Mouse (Mus musculus): ENCODE data around the gene Prkcg. TPM values are rescaled to one million over a fixed set of nuclear protein-coding genes. Genes with fewer than 3 reads are reported as not detected.
A peak's percentile ranks its signal among the peaks of the same experiment; 100 is the strongest.
"Not testable (repeated sequence)": the region's sequence is repeated elsewhere in the genome, so short reads cannot be mapped to it uniquely, and the experiment has no call there.

Gene Prkcg
- total RNA-seq, 2 experiments from 2014 or later: 448 to 472 TPM

DNA sequence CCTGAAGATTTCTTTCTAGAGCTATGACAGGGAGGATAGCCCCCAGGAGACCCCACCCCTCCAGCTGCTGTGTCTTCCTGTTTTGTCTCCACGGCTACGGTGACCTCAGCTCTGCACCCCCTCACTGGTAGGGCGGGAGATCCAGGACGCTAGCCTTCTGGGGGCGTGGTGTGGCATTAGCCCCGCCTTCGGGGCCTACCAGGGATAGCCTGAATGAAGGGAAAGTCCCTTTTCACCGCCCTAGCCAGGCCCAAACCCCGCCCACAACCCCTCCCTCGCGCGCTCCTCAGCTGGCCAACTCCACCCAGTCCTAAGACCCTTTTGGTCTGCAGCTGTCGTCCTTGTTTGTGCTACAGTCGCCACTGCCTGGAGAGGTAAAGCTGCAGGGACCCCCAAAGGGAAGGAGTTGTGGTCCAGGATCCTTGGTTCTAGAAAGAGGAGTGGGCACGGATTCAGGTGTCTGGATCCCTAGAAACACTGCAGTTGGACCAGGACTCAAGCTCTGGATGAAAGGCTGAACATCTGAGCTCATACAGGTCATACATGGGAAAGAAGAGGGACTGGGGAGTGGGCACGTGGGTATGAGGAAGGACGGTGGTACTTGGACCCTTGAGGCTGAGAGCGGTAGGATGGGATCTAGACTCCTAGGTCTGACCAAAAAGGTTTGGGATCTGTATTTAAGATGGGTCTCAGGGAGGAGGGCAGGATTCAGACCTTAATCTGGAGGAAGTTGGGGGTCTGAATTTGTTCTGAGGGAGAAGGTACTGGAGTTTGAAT lies 1.5 kb downstream of the Prkcg start:
- DNase-seq (ENCODE audit: low spot score in 2 of 2): peak; percentile 84 to 88

- DNase-seq (ENCODE audit: low spot score in 2 of 2): no peak
Observed at GRCm38 (mm10) chr7:3291197-3291596, 2.2 kb downstream of the Prkcg start.

DNA sequence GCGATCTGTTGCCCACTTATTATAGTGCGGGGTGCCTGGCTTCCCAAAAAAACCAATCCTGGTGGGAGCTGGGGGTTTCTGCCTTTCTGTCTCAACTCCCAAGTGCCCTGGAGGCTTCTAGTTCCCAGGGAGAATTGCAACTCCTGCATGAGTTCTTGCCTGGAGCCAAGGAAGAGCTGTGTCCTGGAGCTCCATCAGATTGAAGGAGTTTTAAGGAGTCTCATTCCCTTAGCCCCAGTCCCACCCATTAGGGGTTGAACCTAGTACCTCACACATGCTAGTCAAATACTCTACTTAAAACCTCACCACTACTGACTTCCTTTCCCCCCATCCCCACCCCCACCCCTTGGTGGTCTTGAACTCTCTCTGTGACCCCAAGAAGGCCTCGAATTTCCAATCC lies 2.8 kb downstream of the Prkcg start:
- no peak for DNase-seq (ENCODE audit: low spot score in 2 of 2)

- DNase-seq (ENCODE audit: low spot score in 2 of 2): not testable (repeated sequence)
Observed at GRCm38 (mm10) chr7:3292271-3292670, 3.3 kb downstream of the Prkcg start.

- peak; percentile 37 to 56 for DNase-seq (ENCODE audit: low spot score in 2 of 2)
Observed at GRCm38 (mm10) chr7:3292791-3293190, 3.8 kb downstream of the Prkcg start.

GRCm38 (mm10) chr7:3294794-3295193 lies 5.8 kb downstream of the Prkcg start:
- no peak for DNase-seq (ENCODE audit: low spot score in 2 of 2)

GRCm38 (mm10) chr7:3295321-3296110 lies 6.5 kb downstream of the Prkcg start:
- no peak for DNase-seq (ENCODE audit: low spot score in 2 of 2)

DNA sequence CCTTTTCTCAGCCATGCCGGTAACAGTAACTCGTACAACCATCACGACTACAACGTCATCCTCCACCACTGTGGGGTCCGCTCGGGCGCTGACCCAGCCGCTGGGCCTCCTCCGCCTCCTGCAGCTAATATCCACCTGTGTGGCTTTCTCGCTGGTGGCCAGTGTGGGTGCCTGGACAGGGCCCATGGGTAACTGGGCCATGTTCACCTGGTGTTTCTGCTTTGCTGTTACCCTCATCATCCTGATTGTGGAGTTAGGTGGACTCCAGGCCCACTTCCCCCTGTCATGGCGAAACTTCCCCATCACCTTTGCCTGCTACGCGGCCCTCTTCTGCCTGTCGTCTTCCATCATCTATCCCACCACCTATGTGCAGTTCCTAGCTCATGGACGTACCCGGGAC lies 7.7 kb downstream of the Prkcg start:
- DNase-seq (ENCODE audit: low spot score in 2 of 2): no peak

DNA sequence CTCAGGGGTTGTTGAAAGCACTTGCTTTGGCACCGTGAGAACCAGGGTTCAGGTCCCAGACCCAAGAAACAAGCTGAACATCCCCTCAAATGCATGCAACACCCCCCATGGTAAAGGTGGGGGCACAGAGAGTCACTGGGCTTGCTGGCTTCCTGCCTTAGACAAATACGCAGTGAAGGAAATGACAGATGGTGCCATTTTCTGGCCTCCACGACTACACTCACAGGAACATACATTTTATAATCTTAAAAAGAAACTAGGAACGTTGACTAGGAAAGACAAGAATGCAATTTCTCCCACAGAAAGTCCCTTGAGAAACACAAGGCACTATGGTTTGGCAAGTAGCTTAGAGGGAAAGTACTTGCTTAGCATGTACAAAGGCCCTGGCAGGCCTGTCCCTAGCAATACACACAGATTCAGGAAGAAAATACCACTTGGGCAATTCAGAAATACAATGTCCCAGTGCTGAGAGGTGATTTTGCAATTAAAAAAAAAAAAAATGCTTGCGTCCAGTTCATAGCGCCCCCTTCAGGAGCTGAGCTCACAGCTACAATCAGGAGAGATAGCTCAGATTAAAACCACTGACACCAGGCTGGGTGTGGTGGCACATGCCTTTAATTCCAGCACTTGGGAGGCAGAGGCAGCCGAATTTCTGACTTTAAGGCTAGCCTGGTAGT lies 11.1 kb downstream of the Prkcg start:
- no peak for DNase-seq (ENCODE audit: low spot score in 2 of 2)

DNA sequence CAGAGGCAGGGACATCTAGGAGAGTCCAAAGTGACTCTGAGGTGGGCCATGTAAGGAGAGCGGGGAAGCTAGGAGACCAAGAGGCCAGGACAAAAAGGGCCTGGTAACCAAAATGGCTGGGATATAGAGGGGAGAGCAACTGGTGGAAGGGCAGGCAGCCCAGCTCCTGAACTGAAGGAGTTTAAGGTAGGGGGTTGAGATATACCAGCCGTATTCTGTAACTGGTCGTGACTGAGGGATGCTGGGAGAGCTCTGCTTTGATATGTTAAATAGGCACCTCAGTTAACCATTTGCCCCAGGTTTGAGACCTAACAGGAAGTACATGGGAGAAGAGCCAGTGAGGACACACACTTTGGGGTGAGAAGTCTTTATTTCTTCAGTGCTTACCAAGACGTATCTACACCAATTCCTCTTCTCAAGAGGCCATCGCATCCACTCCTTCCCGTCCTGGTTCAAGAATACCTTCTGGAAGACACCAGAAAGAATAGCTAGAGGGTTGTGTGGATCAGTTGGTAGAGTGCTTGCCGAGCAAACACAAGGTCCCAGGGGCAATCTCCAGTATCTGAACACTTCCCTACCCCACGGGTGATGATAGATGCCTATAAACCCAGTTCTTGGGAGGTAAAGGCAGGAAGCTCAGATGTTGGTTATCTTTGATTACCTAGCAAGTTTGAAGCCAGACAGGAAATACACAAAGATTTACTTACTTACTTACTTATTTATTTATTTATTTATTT lies 12.1 kb downstream of the Prkcg start:
- no peak for DNase-seq (ENCODE audit: low spot score in 2 of 2)

- DNase-seq (ENCODE audit: low spot score in 2 of 2): peak; percentile 26 to 49
Observed at GRCm38 (mm10) chr7:3301628-3302555, 12.9 kb downstream of the Prkcg start.

GRCm38 (mm10) chr7:3302556-3303275 lies 13.7 kb downstream of the Prkcg start:
- peak in 1 of 2 experiments; percentile 43 for DNase-seq (ENCODE audit: low spot score in 2 of 2)

DNA sequence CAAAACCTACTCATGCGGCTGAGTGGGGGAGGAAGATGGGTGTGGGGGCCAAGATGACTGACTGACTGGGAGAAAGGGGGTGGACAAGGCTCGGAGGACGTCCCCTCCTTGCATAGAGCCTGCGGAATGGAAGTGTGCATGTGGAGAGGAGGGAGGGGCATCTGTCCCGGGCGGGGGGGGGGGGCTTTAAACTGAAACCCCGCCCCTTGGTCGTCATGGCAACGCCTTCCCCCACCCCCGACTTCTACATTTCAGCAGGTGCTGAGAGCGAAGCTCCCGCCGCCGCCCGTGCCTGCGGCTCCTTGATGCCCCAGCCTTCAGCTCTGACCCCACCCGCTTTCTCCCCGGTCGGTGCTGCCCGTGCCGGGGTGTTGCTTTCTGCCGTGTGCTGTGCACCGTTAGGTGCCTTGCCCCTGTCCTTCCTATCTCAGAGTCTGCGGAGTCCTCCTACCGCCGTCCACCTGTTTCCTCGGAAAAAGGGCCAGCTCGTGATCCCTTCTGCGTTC lies 14.3 kb downstream of the Prkcg start:
- peak; percentile 61 to 76 for DNase-seq (ENCODE audit: low spot score in 2 of 2)

DNA sequence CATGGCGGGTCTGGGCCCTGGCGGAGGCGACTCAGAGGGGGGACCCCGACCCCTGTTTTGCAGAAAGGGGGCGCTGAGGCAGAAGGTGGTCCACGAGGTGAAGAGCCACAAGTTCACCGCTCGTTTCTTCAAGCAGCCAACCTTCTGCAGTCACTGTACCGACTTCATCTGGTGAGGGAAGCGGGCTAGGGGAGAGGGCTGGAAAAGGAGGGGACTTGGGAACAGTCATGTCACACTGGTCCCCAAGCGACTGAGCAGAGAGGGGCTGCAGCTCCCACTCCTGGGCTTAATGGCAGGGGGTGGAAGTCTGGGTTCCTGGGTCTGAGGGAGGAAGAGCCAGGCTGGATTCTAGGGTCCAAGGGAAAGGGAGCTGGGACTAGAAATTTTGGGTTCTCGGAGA lies 14.8 kb downstream of the Prkcg start:
- peak; percentile 30 to 47 for DNase-seq (ENCODE audit: low spot score in 2 of 2)

- DNase-seq (ENCODE audit: low spot score in 2 of 2): peak; percentile 39 to 56
Observed at GRCm38 (mm10) chr7:3304298-3304697, 15.3 kb downstream of the Prkcg start.

DNA sequence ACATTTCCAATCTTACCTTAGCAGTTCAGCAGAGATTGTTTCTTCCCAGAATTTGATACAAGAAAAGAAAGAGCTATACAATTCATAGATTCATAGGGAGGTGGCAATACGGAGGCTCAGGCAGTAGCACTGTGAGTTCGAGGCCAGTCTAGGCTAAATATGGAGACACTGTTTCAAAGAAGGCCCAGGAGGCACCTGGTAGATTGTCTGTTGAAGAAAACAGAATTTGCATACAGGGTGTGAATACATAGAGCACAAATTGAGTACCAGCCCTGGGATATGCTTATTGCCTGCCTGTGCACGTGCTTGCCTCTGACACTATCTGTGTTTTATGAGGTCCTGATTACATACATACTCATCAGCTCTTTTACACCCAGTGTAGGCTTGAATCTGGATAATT lies 17.4 kb downstream of the Prkcg start:
- DNase-seq (ENCODE audit: low spot score in 2 of 2): no peak

DNA sequence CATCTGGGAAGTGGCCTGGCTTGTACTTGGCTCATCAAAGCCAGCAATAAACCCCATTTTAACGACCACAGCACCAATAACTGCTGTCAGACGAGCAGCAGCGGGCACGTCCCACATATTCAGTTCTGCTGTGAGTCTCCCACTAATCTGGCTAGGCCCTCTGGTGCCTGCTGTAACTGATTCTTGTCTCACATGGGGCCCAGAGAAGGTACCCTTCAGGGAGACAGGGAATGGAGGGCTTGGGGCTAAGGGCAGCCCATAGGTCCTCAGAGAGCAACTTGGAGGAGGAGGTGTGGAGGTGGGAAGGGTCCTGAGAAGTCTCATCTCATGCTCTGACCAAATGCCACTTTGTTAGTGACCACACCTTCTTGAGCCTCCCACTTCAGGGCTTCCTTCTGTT lies 19.7 kb downstream of the Prkcg start:
- DNase-seq (ENCODE audit: low spot score in 2 of 2): no peak

DNA sequence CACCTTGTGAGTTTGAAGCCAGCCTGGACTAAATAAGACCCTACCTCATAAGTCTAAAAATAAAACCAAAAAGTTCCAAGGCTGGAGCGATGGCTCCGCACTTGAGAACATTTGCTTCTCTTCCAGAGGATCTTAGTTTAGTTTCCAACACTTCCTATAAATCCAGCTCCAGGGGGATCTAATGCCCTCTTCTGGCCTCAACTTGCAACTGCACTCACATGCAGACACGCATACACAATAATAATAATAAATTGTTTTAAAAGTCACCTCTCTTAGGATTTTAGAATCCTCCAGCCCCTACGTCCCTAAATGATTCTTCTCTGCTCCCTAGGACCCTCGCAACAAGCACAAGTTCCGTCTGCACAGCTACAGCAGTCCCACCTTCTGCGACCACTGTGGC lies 21.3 kb downstream of the Prkcg start:
- no peak for DNase-seq (ENCODE audit: low spot score in 2 of 2)

GRCm38 (mm10) chr7:3313571-3313970 lies 24.6 kb downstream of the Prkcg start:
- no peak for DNase-seq (ENCODE audit: low spot score in 2 of 2)
